Mouse (Mus musculus): Measurements from ENCODE around the gene Gyg. TPM values are rescaled to one million over a fixed set of nuclear protein-coding genes. Genes with fewer than 3 reads are reported as not detected.

Gene Gyg
- polyA plus RNA-seq, 1 experiment from 2014 or later: 44.2 TPM

Other genes with a start within 250 kb of the Gyg start
- gene Cp, start 198.3 kb downstream of the Gyg start, polyA plus RNA-seq (2016; fragmentation: Nextera tagmentation; extraction: Ambion mirVana): 0.13 TPM in 1 of 2 replicates, not detected in the other
- 6.0 and 7.9 TPM in 2 replicates for gene Hps3, start 120.0 kb downstream of the Gyg start, polyA plus RNA-seq (2016; fragmentation: Nextera tagmentation; extraction: Ambion mirVana)
- gene Hltf, start 97.5 kb downstream of the Gyg start, polyA plus RNA-seq (2016; fragmentation: Nextera tagmentation; extraction: Ambion mirVana): 14.1 and 18.9 TPM in 2 replicates
- not detected in 2 replicates for gene Cpa3, start 86.9 kb upstream of the Gyg start, polyA plus RNA-seq (2016; fragmentation: Nextera tagmentation; extraction: Ambion mirVana)
- not detected in 2 replicates for gene Cpb1, start 120.4 kb upstream of the Gyg start, polyA plus RNA-seq (2016; fragmentation: Nextera tagmentation; extraction: Ambion mirVana)
- not detected in 2 replicates for gene Agtr1b, start 211.9 kb upstream of the Gyg start, polyA plus RNA-seq (2016; fragmentation: Nextera tagmentation; extraction: Ambion mirVana)

Measured in limb, embryonic 10.5 days (tissue).